Mouse (Mus musculus): ENCODE measurements around the gene Atp6v1e2. TPM values are rescaled to one million over a fixed set of nuclear protein-coding genes. Genes with fewer than 3 reads are reported as not detected.

The Atp6v1e2 gene
- polyA plus RNA-seq, 1 experiment from 2014 or later = 0.12 TPM

DNA sequence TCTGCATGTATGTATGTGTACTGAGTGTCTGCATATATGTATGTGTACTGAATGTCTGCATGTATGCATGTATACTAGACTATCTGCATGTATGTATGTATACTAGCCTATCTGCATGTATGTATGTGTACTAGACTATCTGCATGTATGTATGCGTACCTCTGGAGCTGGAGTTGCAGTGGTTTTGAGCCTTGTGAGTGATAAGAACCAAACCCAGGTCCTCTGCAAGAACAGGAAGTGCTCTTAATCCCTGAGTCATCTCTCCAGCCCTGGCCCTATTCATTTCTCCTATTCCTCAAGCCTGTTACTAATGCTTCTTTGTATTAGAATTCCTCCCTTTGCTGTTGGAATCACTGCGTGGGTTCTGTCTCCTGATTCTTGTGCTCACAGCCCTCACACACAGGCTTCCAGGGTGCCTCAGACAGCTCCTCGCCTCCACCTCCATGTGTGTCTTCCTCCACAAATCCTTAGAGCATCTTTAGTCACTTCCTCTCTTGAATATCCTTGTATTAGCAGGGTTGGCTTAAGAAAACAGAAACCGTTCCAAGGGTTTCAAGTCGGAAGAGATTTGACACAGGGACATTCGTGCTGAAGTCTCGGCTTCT lies 34.6 kb downstream of the Atp6v1e2 start:
- ATAC-seq (ENCODE audit: low FRiP score, low TSS enrichment) (no peak), DNase-seq (ENCODE audit: low spot score) (peak; percentile 4)
- Histone ChIP-seq H3K9ac (ENCODE audit: low read length) (no peak overlapping the region), H3K36me3 (ENCODE audit: control insufficient read depth, insufficient read depth, low read length) (no peaks in the 10 kb centered on the region), H3K27me3 (ENCODE audit: control insufficient read depth, insufficient read depth, low read length) (no peaks in the 10 kb centered on the region), H3K4me3 (ENCODE audit: low read depth, low read length) (no peak overlapping the region), H3K27ac (replicated peaks) (no peak overlapping the region), H3K4me2 (replicated peaks; ENCODE audit: low read depth) (no peak overlapping the region), H3K9me3 (ENCODE audit: control insufficient read depth, low read length) (no peaks in the 10 kb centered on the region), H3K4me1 (replicated peaks; ENCODE audit: control insufficient read depth, insufficient read depth) (no peaks in the 10 kb centered on the region)
- TF ChIP-seq CTCF (IDR thresholded peaks at IDR 0.05; ENCODE audit: low read depth) (no peak), EP300 (optimal IDR thresholded peaks at IDR 0.05) (no peak)
- 68% methylated on average over 7 of the region's 7 CpGs for WGBS

- no peaks in the 10 kb centered on the region for H3K27me3 ChIP-seq (ENCODE audit: control insufficient read depth, insufficient read depth, low read length)
- TF ChIP-seq EP300 (optimal IDR thresholded peaks at IDR 0.05) = no peak
- TF ChIP-seq CTCF (IDR thresholded peaks at IDR 0.05; ENCODE audit: low read depth) = no peak
- no peaks in the 10 kb centered on the region for H3K4me1 ChIP-seq (replicated peaks; ENCODE audit: control insufficient read depth, insufficient read depth)
- H3K9me3 ChIP-seq (ENCODE audit: control insufficient read depth, low read length) = no peaks in the 10 kb centered on the region
- no peak overlapping the region for H3K4me3 ChIP-seq (ENCODE audit: low read depth, low read length)
- ATAC-seq (ENCODE audit: low FRiP score, low TSS enrichment) (no peak), DNase-seq (ENCODE audit: low spot score) (peak; percentile 4)
- H3K36me3 ChIP-seq (ENCODE audit: control insufficient read depth, insufficient read depth, low read length) = no peaks in the 10 kb centered on the region
- WGBS = 62% methylated on average over 5 of the region's 5 CpGs
- H3K4me2 ChIP-seq (replicated peaks; ENCODE audit: low read depth) = no peak overlapping the region
- H3K9ac ChIP-seq (ENCODE audit: low read length) = no peak overlapping the region
- no peak overlapping the region for H3K27ac ChIP-seq (replicated peaks)
These were observed 36.4 kb downstream of the Atp6v1e2 start for GRCm38 (mm10) chr17:86911261-86911660.

DNA sequence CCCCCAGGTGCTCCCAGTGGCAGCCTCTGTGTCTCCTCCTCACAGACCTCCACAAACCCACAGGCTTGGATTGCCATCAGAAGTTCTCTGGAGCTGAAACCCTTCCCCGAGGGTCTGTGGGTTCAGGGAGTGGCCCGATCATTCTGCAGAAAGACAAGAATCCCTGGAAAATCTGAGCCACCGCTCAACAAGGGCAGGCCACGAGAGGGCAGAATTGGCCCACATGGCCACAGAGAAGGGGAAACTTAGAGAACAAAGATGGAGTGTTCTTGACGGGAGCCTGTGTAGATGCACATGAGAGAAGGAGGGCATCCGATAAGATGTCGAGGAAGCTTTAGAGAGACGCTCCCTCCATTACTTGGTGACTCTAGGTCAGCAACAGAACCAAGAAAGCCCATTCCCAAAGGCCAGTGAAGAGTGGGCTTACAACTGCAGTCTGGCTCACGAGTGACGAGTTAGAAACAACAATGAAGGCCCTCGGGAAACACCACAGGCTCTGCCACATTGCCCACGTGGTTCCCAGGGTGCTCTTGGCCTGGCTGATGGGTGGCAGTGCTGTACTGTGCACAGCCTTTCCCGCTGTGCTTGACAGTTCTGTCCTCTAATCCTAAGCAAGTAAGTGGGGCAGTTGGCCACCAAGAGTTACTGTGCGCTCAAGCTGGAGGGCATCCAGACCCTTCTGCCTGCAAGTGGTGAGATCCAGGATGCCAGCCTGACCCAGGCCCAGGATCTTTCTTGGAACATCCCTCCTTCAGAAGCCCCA lies 37.8 kb downstream of the Atp6v1e2 start:
- H3K4me1 ChIP-seq (replicated peaks; ENCODE audit: control insufficient read depth, insufficient read depth) = peaks cover 4% of the 10 kb centered on the region; the same call in 1 of the 2 replicates
- TF ChIP-seq CTCF (IDR thresholded peaks at IDR 0.05; ENCODE audit: low read depth) = peak; percentile 83
- no peak for TF ChIP-seq EP300 (optimal IDR thresholded peaks at IDR 0.05)
- WGBS = 62% methylated on average over 14 of the region's 14 CpGs
- H3K36me3 ChIP-seq (ENCODE audit: control insufficient read depth, insufficient read depth, low read length) = no peaks in the 10 kb centered on the region
- no peak overlapping the region for H3K9ac ChIP-seq (ENCODE audit: low read length)
- no peak overlapping the region for H3K4me2 ChIP-seq (replicated peaks; ENCODE audit: low read depth)
- DNase-seq (ENCODE audit: low spot score) (peak; percentile 49), ATAC-seq (ENCODE audit: low FRiP score, low TSS enrichment) (no peak)
- no peak overlapping the region for H3K4me3 ChIP-seq (ENCODE audit: low read depth, low read length)
- H3K9me3 ChIP-seq (ENCODE audit: control insufficient read depth, low read length) = no peaks in the 10 kb centered on the region
- no peaks in the 10 kb centered on the region for H3K27me3 ChIP-seq (ENCODE audit: control insufficient read depth, insufficient read depth, low read length)
- no peak overlapping the region for H3K27ac ChIP-seq (replicated peaks)

DNA sequence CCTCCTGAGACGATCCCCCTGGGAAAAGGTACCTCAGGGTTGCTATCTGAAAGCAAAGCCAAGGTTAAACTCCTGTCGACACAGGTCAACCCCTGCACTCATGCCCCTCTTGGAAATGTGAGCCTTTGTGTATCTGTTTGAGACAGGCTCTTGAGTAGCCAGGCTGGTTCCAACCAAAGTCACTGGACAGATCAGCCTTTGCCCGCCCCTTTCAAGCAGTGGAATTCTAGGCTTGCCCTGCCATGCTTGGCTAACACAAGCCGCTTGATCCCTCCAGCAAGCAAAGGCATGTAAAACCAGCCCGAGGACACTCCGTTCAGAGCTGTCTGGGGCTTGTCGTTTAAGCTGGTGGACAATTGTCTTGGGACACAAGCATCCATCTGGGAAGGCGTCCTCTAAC lies 39.4 kb downstream of the Atp6v1e2 start:
- no peak for TF ChIP-seq EP300 (optimal IDR thresholded peaks at IDR 0.05)
- H3K36me3 ChIP-seq (ENCODE audit: control insufficient read depth, insufficient read depth, low read length) = no peaks in the 10 kb centered on the region
- no peak overlapping the region for H3K4me2 ChIP-seq (replicated peaks; ENCODE audit: low read depth)
- peaks cover 4% of the 10 kb centered on the region; the same call in 1 of the 2 replicates for H3K4me1 ChIP-seq (replicated peaks; ENCODE audit: control insufficient read depth, insufficient read depth)
- no peak for ATAC-seq (ENCODE audit: low FRiP score, low TSS enrichment)
- H3K4me3 ChIP-seq (ENCODE audit: low read depth, low read length) = no peak overlapping the region
- H3K27ac ChIP-seq (replicated peaks) = no peak overlapping the region
- 52% methylated on average over 8 of the region's 8 CpGs for WGBS
- H3K9ac ChIP-seq (ENCODE audit: low read length) = no peak overlapping the region
- no peaks in the 10 kb centered on the region for H3K27me3 ChIP-seq (ENCODE audit: control insufficient read depth, insufficient read depth, low read length)
- no peak for DNase-seq (ENCODE audit: low spot score)
- H3K9me3 ChIP-seq (ENCODE audit: control insufficient read depth, low read length) = no peaks in the 10 kb centered on the region

DNA sequence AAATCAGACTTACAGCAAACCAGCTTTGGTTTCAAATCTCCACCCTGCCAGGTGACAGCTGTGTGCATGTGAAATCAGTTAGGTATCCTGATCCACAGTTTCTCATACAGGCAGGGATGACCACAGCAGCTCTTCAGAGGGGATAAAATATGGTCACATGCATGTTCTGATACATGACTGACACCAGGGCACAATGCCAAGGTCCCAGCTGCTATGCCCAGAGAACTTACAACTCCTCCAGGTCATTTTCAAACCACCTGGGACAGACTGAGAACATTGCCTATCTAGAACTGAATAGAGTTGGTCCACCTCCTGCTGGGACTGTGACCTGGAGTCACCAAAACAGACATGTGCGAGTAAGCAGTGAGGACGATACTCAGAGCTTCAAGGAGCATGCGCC lies 40.6 kb downstream of the Atp6v1e2 start:
- Histone ChIP-seq H3K4me3 (ENCODE audit: low read depth, low read length) (no peak overlapping the region), H3K9me3 (ENCODE audit: control insufficient read depth, low read length) (no peaks in the 10 kb centered on the region), H3K4me2 (replicated peaks; ENCODE audit: low read depth) (no peak overlapping the region), H3K9ac (ENCODE audit: low read length) (no peak overlapping the region), H3K27ac (replicated peaks) (no peak overlapping the region), H3K4me1 (replicated peaks; ENCODE audit: control insufficient read depth, insufficient read depth) (peaks cover 4% of the 10 kb centered on the region; the same call in 1 of the 2 replicates), H3K27me3 (ENCODE audit: control insufficient read depth, insufficient read depth, low read length) (no peaks in the 10 kb centered on the region), H3K36me3 (ENCODE audit: control insufficient read depth, insufficient read depth, low read length) (no peaks in the 10 kb centered on the region)
- no peak for DNase-seq (ENCODE audit: low spot score)
- 95% methylated on average over 3 of the region's 3 CpGs for WGBS
- TF ChIP-seq CTCF (IDR thresholded peaks at IDR 0.05; ENCODE audit: low read depth) (no peak), EP300 (optimal IDR thresholded peaks at IDR 0.05) (no peak)
- ATAC-seq (ENCODE audit: low FRiP score, low TSS enrichment) = no peak

DNA sequence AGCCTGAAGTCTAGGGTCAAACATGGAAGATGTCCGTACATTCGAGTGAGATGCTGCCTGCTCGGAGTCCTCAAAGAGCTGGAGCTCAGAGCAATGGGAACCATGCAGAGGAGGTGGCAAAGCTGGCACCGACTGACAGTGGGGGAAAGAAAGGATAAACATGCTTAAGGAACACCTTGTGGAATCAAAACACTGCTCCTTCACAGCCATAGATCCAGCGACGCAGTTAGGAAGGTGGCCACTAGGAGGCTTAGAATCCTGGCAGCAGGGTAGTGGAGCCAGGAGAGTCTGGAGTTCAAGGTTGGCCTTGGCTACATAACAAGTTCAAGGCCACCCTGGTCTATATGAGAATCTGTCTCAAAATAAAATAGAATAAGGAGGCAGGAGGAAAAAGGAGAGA lies 41.1 kb downstream of the Atp6v1e2 start:
- no peak overlapping the region for H3K4me2 ChIP-seq (replicated peaks; ENCODE audit: low read depth)
- no peaks in the 10 kb centered on the region for H3K9me3 ChIP-seq (ENCODE audit: control insufficient read depth, low read length)
- DNase-seq (ENCODE audit: low spot score) (no peak), ATAC-seq (ENCODE audit: low FRiP score, low TSS enrichment) (no peak)
- H3K9ac ChIP-seq (ENCODE audit: low read length) = no peak overlapping the region
- H3K4me3 ChIP-seq (ENCODE audit: low read depth, low read length) = no peak overlapping the region
- WGBS = 28% methylated on average over 6 of the region's 6 CpGs
- H3K27ac ChIP-seq (replicated peaks) = no peak overlapping the region
- TF ChIP-seq CTCF (IDR thresholded peaks at IDR 0.05; ENCODE audit: low read depth) = peak; percentile 40
- no peak for TF ChIP-seq EP300 (optimal IDR thresholded peaks at IDR 0.05)
- peaks cover 4% of the 10 kb centered on the region; the same call in 1 of the 2 replicates for H3K4me1 ChIP-seq (replicated peaks; ENCODE audit: control insufficient read depth, insufficient read depth)
- H3K36me3 ChIP-seq (ENCODE audit: control insufficient read depth, insufficient read depth, low read length) = no peaks in the 10 kb centered on the region
- no peaks in the 10 kb centered on the region for H3K27me3 ChIP-seq (ENCODE audit: control insufficient read depth, insufficient read depth, low read length)
